Mouse (Mus musculus): Measurements from ENCODE around the gene Bud13. TPM values are rescaled to one million over a fixed set of nuclear protein-coding genes. Genes with fewer than 3 reads are reported as not detected.

Gene Bud13
- polyA plus RNA-seq, 1 experiment from 2014 or later = 34.7 TPM

DNA sequence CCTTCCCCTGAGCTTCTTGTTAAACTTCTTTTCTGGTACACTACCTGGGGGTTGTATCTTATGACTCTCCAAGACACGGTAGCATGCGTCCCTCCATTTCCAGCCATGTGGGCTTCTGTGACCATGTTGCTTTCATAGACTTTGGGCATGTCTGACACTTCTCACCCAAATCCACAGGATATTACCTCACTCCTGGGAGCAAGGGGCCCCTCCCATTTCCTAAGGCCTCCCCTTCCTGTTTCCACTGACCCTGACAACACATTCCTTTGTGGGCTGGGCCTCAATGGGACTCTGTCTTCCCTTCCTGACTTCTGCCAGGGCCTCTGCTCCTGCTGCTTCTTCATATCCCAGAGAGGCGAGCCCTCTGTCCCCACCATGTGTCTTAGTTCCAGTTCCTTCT lies 25.3 kb upstream of the Bud13 start:
- Histone ChIP-seq H3K36me3 (replicated peaks) (no peaks in the 10 kb centered on the region), H3K27me3 (replicated peaks; ENCODE audit: low read depth, poor library complexity, severe bottlenecking) (no peaks in the 10 kb centered on the region), H3K27ac (replicated peaks) (no peak overlapping the region), H3K9me3 (no peaks in the 10 kb centered on the region), H3K4me3 (no peak overlapping the region), H3K4me1 (peaks cover 5% of the 10 kb centered on the region; the same call in 1 of the 2 replicates)
- WGBS = 86% methylated on average over 3 of the region's 3 CpGs
- DNase-seq (ENCODE audit: low spot score) = no peak

DNA sequence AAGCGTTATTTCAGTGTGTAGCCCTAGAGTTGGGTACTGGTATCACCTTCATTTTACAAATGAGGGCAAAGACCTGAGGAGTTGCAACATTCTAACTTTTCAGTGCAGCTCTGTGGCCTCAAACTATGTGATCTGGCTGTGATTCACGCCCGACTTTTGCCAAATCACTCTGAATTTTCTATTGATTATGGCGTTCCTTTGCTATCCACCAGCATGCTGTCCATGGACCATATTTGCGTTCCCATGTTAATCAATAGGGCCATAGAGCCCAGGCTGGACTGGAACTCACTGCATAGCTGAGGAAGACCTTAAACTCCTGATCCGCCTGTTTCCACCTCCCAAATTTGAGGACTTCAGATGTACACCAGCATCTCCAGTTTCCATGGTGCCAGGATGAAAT lies 23.7 kb upstream of the Bud13 start:
- 88% methylated on average over 6 of the region's 6 CpGs for WGBS
- Histone ChIP-seq H3K4me1 (peaks cover 5% of the 10 kb centered on the region; the same call in 1 of the 2 replicates), H3K9me3 (no peaks in the 10 kb centered on the region), H3K4me3 (no peak overlapping the region), H3K36me3 (replicated peaks) (no peaks in the 10 kb centered on the region), H3K27me3 (replicated peaks; ENCODE audit: low read depth, poor library complexity, severe bottlenecking) (no peaks in the 10 kb centered on the region), H3K27ac (replicated peaks) (no peak overlapping the region)
- DNase-seq (ENCODE audit: low spot score) = no peak

DNA sequence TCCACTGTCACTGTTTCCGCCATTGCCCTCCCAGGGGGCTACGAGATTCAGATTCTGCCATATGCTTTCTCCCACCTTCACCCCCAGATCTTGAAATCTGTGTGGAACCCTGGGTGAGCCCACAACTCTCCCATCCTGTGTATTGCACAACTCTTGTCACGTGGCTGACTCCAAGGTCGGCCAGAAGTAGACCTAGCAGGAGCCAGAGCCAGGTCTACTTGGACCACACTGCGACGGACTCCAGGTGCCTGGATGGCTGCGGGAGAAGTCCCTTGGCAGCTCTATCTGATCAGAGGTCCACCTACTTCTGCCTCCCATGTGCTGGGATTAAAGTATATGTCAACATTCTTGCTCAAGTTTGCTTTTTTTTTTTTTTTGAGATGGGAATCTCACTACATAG lies 21.7 kb upstream of the Bud13 start:
- DNase-seq (ENCODE audit: low spot score) = no peak
- peaks cover 5% of the 10 kb centered on the region; the same call in 1 of the 2 replicates for H3K4me1 ChIP-seq
- no peak overlapping the region for H3K27ac ChIP-seq (replicated peaks)
- no peaks in the 10 kb centered on the region for H3K9me3 ChIP-seq
- 88% methylated on average over 7 of the region's 7 CpGs for WGBS
- no peak overlapping the region for H3K4me3 ChIP-seq
- no peaks in the 10 kb centered on the region for H3K27me3 ChIP-seq (replicated peaks; ENCODE audit: low read depth, poor library complexity, severe bottlenecking)
- H3K36me3 ChIP-seq (replicated peaks) = no peaks in the 10 kb centered on the region

DNA sequence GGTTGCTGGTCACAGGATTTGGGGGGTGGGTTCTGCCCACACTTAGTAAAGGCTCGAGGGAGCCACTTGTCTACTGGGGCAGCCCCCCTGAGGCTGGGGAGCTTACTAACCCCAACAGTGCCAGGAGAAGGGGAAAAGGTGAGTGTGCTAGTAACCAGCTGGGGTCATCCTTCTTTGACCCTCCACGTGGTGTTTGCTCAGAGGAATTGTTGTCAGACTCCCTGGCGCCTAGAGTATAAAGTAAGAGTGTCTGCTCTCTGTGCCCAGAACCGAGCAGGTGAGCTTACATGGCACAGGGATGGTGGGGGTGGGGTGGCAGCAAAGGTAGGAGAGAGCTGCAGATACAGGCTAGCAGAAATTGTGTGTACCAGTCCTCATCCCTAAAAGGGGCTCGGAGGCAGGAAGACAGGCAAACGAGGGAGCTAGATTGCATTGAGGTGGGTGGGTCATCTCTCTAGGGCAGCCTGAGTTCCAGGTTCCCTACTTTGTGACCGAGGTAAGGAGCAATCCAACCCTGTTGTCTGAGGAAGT lies 14.4 kb upstream of the Bud13 start, which contains the start of gene Apoa5:
TSS of gene Apoa5 (plus strand) at position 291 of the 531 bp plus-strand sequence.
- no peak within 1 kb of the TSS for H3K27ac ChIP-seq (replicated peaks)
- WGBS = 58% methylated on average over 7 of the region's 7 CpGs
- H3K4me3 ChIP-seq = no peak within 1 kb of the TSS
- H3K4me1 ChIP-seq = peaks cover 21% of the 10 kb centered on the region
- H3K9me3 ChIP-seq = no peaks in the 10 kb centered on the region
- DNase-seq (ENCODE audit: low spot score) = no peak
- peaks cover 43% of the 10 kb centered on the region for H3K27me3 ChIP-seq (replicated peaks; ENCODE audit: low read depth, poor library complexity, severe bottlenecking)
- H3K36me3 ChIP-seq (replicated peaks) = no peaks in the 10 kb centered on the region

DNA sequence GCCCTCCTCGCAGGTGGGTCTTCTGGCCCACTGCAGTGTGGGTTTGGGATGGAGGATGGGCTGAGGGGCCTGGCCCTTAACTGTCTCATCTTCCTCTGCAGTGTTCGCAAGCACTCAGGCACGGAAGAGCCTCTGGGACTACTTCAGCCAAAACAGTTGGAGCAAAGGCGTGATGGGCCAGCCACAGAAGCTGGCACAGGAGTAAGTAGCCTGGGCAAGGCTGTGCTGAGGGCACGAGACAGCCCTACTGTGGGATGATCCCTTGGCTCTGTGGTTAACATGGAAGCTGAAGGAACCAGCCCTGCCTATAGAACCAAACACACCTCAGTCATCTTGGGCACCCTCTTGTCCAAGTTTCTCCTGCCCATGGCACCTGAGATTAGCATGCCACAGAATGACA lies 13.7 kb upstream of the Bud13 start:
- Histone ChIP-seq H3K27ac (replicated peaks) (no peak overlapping the region), H3K27me3 (replicated peaks; ENCODE audit: low read depth, poor library complexity, severe bottlenecking) (peaks cover 43% of the 10 kb centered on the region), H3K9me3 (no peaks in the 10 kb centered on the region), H3K36me3 (replicated peaks) (peaks cover under 1% of the 10 kb centered on the region; the same call in 1 of the 2 replicates), H3K4me3 (no peak overlapping the region), H3K4me1 (peaks cover 28% of the 10 kb centered on the region)
- WGBS = 85% methylated on average over 5 of the region's 5 CpGs
- no peak for DNase-seq (ENCODE audit: low spot score)

DNA sequence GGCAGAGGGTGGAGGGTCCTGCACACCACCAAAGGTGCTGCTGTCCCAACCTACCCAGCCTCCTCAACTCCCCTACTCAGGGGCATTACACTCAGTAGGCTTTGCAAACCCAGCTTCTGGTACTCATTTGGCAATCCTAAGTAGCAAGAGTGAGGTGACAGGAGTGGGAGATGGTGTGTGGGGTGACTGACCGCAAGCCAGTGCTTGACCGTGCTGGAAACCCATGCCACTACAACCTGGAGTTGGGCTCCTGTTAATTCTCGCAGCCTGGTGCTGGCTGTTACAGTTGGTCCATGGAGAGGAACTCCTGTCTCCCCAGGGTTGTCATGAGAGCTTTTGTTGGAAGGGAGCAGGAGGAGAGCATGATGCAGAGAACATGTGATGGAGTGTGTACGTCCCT lies 12.0 kb upstream of the Bud13 start:
- Histone ChIP-seq H3K27ac (replicated peaks) (no peak overlapping the region), H3K27me3 (replicated peaks; ENCODE audit: low read depth, poor library complexity, severe bottlenecking) (peaks cover 43% of the 10 kb centered on the region), H3K9me3 (no peaks in the 10 kb centered on the region), H3K36me3 (replicated peaks) (peaks cover 17% of the 10 kb centered on the region), H3K4me3 (no peak overlapping the region), H3K4me1 (peaks cover 32% of the 10 kb centered on the region)
- 90% methylated on average over 4 of the region's 4 CpGs for WGBS
- no peak for DNase-seq (ENCODE audit: low spot score)

DNA sequence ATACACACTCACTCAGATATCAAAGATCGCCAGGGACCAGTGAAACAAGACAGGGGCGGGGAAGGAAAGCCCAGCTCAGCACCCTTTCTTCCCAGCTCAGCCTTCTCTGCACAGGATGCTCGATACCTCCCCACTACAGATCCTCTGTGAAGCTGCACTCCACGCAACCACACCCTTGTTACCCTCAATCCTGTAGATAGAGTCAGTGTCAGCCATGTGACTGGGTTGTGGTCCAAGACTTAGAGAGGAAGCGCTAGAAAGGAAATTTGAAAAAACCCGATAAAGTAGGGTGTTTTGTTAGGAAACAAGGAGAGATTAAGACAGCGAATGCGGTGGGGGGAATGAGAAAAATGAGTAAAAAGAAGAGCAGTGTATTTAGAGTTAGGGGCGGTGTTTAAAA lies 10.7 kb upstream of the Bud13 start:
- peak overlapping the region; percentile 95; the same call in 1 of the 2 replicates for H3K4me3 ChIP-seq
- no peak overlapping the region for H3K27ac ChIP-seq (replicated peaks)
- DNase-seq (ENCODE audit: low spot score) = no peak
- peaks cover 43% of the 10 kb centered on the region for H3K27me3 ChIP-seq (replicated peaks; ENCODE audit: low read depth, poor library complexity, severe bottlenecking)
- no peaks in the 10 kb centered on the region for H3K9me3 ChIP-seq
- H3K36me3 ChIP-seq (replicated peaks) = peaks cover 30% of the 10 kb centered on the region
- 86% methylated on average over 9 of the region's 9 CpGs for WGBS
- peaks cover 32% of the 10 kb centered on the region for H3K4me1 ChIP-seq

DNA sequence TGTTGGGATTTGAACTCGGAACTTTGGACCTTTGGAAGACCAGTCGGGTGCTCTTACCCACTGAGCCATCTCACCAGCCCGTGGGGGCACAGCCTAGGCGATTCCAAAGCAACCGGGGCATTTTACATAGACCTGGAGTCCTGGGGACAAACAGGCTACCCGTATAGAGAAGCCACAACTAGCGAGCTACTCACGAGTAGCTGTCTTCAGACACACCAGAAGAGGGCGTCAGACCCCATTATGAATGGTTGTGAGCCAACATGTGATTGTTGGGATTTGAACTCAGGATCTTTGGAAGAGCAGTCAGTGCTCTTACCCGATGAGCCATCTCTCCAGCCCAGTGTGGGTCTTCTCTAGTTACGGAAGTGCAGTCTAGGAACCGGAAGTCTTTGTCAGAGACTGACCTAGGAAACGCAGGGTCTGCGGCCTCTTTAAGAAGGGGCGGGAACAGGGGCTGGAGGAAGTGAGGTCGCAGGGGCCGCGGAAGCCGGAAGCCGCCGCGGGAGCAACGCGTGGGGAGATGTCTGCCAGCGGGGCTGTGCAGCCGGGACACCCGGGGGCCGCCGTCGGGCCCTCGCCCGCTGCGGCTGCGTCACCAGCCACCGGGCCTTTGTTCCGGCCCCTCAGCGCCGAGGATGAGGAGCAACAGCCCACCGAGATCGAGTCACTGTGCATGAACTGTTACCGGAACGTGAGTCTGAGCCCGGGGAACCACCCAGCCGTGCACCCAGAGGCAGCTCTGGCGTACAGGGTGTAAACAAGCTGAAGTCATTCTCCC lies 9.9 kb upstream of the Bud13 start, which contains the start of gene Zpr1:
TSS of gene Zpr1 (plus strand) at position 388 of the 778 bp plus-strand sequence.
- peaks cover 42% of the 10 kb centered on the region for H3K27me3 ChIP-seq (replicated peaks; ENCODE audit: low read depth, poor library complexity, severe bottlenecking)
- H3K4me3 ChIP-seq = peak within 1 kb of the TSS; percentile 95
- peak; percentile 92 for DNase-seq (ENCODE audit: low spot score)
- 6% methylated on average over 45 of the region's 45 CpGs for WGBS
- H3K27ac ChIP-seq (replicated peaks) = peak within 1 kb of the TSS; percentile 86
- H3K4me1 ChIP-seq = peaks cover 32% of the 10 kb centered on the region
- H3K9me3 ChIP-seq = no peaks in the 10 kb centered on the region
- peaks cover 38% of the 10 kb centered on the region for H3K36me3 ChIP-seq (replicated peaks)

DNA sequence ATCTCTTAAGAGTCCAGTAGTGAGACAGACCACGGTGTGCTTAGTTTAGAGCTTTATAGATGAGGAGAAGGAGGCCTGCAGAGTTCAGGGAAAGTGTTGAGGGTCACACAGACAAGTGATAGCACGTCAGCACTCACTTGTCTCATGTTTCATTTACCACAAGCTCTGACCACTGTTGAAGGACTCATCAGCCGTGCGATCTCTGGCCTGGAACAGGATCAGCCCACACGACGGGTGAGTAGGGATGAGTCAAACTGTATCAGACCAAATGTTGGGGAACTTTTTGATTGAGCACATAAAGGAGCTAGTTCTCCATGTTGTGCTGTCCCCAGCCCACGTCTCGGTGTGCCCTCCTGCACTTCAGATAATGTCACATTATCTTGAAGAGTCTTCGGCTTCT lies 8.3 kb upstream of the Bud13 start:
- Histone ChIP-seq H3K27me3 (replicated peaks; ENCODE audit: low read depth, poor library complexity, severe bottlenecking) (peaks cover 26% of the 10 kb centered on the region), H3K9me3 (no peaks in the 10 kb centered on the region), H3K4me1 (peaks cover 26% of the 10 kb centered on the region), H3K27ac (replicated peaks) (no peak overlapping the region), H3K4me3 (peak overlapping the region; percentile 95; the same call in 1 of the 2 replicates), H3K36me3 (replicated peaks) (peaks cover 54% of the 10 kb centered on the region)
- WGBS = 91% methylated on average over 9 of the region's 9 CpGs
- DNase-seq (ENCODE audit: low spot score) = no peak

DNA sequence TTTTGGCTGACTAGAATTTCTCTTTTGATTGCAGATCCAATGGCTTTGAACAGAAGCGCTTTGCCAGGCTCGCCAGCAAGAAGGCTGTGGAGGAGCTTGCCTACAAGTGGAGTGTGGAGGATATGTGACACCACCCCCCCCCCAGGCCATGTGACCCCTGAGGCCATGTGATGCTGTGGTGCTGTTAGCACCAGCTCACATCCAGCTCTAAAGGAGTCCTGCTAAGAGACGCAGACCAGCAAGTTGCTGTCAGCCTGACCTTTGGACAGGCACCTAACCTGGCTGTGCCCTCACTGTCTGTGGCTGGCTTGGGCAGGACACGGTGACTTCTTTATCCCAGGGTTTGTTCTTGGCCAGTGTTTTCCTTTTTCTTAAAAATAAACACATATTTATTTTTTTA lies 15.6 kb downstream of the Bud13 start:
- WGBS = 83% methylated on average over 4 of the region's 4 CpGs
- Histone ChIP-seq H3K36me3 (replicated peaks) (peaks cover 63% of the 10 kb centered on the region), H3K27me3 (replicated peaks; ENCODE audit: low read depth, poor library complexity, severe bottlenecking) (no peaks in the 10 kb centered on the region), H3K4me3 (no peak overlapping the region), H3K9me3 (no peaks in the 10 kb centered on the region), H3K4me1 (no peaks in the 10 kb centered on the region; the same call in 1 of the 2 replicates), H3K27ac (replicated peaks) (no peak overlapping the region)
- DNase-seq (ENCODE audit: low spot score) = no peak

DNA sequence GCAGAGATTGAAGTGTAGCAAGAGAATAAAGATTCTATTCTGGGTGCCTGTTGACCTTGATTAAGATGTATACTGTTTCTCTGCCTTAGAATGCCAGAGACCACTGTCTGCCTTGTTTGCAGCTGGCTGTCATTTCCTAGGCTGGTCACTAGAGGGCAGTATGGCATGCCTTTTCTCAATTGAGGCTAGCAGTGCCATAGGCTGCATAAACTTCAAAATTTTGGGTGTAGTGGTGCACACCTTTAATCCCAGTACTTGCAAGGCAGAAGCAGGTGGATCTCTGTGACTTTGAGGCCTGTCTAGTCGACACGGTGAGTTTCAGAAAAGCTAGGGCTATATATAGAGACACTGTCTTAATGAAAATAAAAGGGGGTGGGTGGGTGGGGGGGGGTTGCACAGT lies 19.3 kb downstream of the Bud13 start:
- H3K4me3 ChIP-seq = no peak overlapping the region
- 0 out of 2 replicates have a peak, but pooled peaks cover 3% of the 10 kb centered on the region for H3K4me1 ChIP-seq
- H3K9me3 ChIP-seq = no peaks in the 10 kb centered on the region
- DNase-seq (ENCODE audit: low spot score) = peak; percentile 60
- peaks cover 29% of the 10 kb centered on the region for H3K36me3 ChIP-seq (replicated peaks)
- H3K27me3 ChIP-seq (replicated peaks; ENCODE audit: low read depth, poor library complexity, severe bottlenecking) = no peaks in the 10 kb centered on the region
- no peak overlapping the region for H3K27ac ChIP-seq (replicated peaks)
- 14% methylated on average over 2 of the region's 2 CpGs for WGBS

DNA sequence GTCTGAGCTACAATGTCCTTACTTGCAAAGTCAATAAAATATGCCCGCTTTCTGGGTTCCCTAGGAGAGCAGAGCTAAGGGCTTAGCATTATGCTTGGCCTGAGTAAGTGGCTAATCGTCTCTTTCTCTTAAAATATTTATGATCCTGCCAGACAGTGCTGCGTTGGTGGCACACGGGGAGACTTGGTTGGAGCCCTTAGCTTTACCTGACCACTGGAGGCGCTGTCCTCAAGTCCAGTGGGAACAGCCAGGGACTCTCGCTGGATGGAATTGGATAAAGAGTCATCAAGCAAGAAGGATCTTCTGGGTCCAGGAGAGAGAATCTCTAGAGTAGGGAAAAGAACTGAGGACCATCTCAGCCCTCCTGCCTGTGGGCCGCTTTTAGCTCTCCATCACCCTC lies 26.3 kb downstream of the Bud13 start:
- DNase-seq (ENCODE audit: low spot score) = peak; percentile 35
- H3K27me3 ChIP-seq (replicated peaks; ENCODE audit: low read depth, poor library complexity, severe bottlenecking) = peaks cover 36% of the 10 kb centered on the region
- H3K36me3 ChIP-seq (replicated peaks) = no peaks in the 10 kb centered on the region
- H3K9me3 ChIP-seq = no peaks in the 10 kb centered on the region
- peak overlapping the region; percentile 35; the same call in 1 of the 2 replicates for H3K27ac ChIP-seq (replicated peaks)
- 16% methylated on average over 7 of the region's 7 CpGs for WGBS
- peaks cover 15% of the 10 kb centered on the region for H3K4me1 ChIP-seq
- H3K4me3 ChIP-seq = no peak overlapping the region

DNA sequence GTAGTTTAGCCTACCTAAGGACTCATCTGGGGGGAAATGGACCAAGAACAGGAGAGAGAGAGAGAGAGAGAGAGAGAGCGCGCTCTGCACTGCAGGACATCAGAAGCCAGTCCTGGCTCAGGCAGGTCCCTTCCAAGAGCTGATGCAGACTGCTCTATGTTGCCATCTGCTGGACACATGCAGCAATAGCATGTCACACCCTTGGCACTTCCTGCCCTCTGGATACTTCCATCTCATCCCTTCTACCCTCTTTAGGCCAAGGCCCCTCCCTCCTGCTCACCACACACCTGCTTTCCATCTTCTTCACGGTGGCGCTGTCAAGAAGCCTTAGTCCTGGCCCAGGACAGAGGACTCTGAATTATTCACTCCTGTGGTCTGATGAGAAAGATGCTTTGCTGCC lies 31.7 kb downstream of the Bud13 start:
- no peak overlapping the region for H3K27ac ChIP-seq (replicated peaks)
- peaks cover 28% of the 10 kb centered on the region for H3K4me1 ChIP-seq
- no peaks in the 10 kb centered on the region for H3K36me3 ChIP-seq (replicated peaks)
- 8% methylated on average over 4 of the region's 4 CpGs for WGBS
- DNase-seq (ENCODE audit: low spot score) = peak; percentile 79
- no peak overlapping the region for H3K4me3 ChIP-seq
- H3K27me3 ChIP-seq (replicated peaks; ENCODE audit: low read depth, poor library complexity, severe bottlenecking) = peaks cover 22% of the 10 kb centered on the region
- H3K9me3 ChIP-seq = peaks cover 3% of the 10 kb centered on the region; the same call in 1 of the 2 replicates

Measured in embryonic facial prominence, embryonic 10.5 days (tissue).